Mouse (Mus musculus): ENCODE measurements around the gene Klf5.

DNA sequence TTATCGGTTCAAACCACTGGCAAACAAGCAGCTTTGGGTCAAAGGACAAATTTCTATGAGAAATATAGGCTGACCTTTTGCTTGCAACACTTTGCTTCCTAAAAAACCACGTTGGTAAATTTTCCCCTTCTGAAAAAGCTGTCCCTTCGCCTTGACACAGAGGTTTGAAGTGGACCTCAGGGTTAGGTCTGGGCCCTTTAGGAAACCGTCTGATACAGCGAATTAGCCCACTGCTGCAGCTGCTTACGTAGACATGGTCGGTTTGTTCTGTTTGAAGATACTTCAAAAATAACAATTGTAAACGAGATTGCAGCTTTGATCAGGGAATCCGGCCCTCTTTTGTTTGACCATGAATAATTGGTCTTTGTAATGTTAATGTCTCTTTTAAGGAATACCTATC is 20.2 kb upstream of the Klf5 start:
- TF ChIP-seq CTCF (IDR thresholded peaks at IDR 0.05; ENCODE audit: low read depth), result no peak
- TF ChIP-seq EP300 (IDR thresholded peaks at IDR 0.05; ENCODE audit: low read depth), result no peak
